Mouse (Mus musculus) induced T-regulatory cell, adult 2 months (primary cell): ENCODE data around the gene Xpo4.
A peak's percentile ranks its signal among the peaks of the same experiment; 100 is the strongest.

Source experiments
- DNase-seq: peaks from one replicate; pipeline ENCODE4 v3.0.0-alpha.2; 2012; ENCODE audit warnings: low read depth

The Xpo4 gene

DNA sequence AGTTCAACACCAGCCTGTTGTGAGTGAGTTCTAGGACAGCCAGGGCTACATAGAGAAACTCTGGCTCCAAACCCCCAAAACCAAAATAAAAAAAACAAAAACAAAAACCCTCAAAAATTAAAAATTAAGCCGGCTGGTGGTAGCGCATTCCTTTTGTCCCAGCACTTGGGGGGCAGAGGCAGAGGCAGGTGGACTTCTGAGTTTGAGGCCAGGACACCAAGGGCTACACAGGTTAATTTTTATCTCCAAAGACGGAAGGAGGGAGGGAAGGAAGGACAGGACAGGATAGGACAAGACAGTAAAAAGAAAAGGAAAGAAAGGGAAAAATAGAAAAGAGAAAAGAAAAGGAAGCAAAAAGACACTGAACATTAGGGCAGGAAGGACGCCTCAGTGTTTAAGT, 17.5 kb upstream of the Xpo4 start:
- DNase-seq = no peak

DNA sequence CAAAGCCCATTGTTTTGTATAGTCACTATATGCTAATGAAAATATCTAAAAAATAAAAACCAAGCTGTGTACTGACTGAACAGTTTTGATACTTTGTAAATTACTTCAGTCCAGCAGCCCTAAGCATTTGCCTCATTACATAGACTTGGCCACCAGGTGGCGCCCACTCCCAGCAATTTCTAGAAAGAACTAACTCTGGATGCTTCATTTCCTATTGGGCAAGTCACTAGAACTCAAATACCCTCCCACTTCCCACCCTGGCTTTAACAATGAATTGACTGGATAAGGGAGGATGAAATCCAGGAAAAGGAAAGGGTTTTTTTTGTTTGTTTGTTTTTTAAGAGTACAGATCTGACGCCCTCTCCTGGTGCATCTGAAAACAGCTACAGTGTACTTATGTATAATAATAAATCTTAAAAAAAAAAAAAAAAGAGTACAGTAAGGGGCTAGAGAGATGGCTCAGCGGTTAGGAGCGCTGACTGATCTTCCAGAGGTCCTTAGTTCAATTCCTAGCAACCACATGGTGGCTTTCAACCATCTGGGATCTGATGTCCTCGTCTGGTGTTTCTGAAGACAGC, 14.8 kb upstream of the Xpo4 start:
- DNase-seq = peak; percentile 93

DNA sequence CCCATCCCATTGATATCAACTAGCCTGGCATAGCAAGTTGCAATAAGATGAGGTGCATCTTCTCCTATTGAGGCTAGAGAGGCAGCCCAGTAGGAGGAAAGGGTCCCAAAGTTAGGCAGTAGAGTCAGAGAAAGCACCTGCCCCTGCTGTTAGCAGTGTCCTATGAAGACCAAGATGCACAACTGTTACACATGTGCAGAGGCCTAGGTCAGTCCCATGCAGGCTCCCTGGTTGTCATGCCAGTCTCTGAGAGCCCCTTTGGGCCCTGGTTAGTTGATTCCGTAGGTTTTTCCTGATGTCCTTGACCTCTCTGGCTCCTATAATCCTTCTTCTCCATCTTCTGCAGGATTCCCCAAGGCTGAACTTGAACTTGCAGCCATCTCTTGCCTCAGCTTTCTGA, 14.3 kb upstream of the Xpo4 start:
- DNase-seq = no peak

DNA sequence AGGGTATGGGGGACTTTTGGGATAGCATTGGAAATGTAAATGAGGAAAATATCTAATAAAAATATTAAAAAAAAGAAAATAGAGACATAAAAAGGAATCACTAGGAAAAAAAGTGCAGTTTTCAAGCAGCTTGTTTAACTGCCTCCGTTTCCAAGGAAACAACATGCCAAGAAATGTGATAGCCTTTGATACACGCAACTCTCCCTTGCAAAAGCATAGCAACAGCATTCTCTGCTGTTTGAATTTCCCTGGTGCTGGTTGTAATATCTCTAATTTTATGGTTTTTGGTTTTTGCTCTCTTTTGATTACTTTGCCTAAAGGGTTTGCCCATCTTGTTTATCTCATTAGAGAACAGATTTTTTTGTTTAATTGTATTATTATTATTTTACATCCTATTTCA, 10.3 kb upstream of the Xpo4 start:
- DNase-seq = no peak

DNA sequence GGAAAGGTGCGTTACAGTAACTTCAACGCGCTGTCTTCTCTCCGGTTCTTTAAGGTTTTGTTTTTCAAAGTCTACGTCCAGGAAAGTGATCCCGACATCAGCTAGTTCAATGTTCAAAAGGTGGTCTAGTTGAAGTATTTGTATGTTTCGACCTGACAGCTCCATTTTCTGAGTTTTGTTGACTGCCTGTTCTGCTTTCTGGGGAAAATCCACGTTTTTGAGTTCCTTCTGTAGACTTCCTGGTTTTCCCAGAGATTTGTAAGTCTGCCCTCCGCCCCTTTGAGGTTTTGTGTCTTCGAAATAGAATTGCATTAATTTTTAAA, 359 bp upstream of the Xpo4 start:
- no peak for DNase-seq

DNA sequence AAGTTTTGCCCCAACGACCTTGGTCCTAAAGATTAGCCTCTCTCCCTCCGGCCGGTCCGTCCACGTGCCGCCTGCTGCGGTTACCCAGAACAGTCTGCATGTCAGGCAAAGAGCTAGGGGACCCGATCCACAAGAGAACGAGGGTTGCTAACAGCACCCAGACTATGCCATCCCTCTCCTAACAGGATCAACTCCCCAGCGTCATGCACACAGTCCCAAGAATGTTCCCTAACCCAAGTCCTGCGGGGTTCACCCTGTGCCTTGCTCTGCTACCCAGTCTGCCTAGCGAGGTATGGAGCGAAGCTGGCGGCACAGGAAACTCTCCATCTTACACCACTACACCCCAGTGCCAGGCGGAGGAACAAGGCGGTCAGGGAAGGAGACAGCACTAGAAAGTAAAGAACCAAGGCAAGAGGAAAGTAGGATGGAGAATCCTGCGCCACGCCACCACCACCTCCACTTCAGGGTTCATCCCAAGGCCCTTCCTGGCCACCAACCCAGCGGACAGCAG, 864 bp downstream of the Xpo4 start:
- DNase-seq = peak; percentile 72

DNA sequence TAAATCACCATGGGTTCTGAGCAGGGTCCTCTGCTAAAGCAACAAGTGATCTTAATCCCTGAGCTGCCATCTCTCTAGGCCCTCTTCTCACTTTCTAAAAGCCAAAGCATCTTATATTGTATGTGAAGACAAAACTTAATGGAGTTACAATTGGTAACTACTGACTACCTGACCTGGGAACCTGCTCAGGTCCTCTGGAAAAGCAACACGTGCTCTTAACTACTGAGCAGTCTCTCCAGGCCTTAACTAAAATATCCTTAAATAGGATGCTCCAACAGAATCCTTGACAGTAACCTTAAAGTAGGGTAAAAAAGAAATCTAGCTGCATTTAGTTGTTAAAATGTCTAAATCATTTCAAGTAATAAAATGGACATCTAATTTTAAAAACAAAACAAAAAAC, 1.6 kb downstream of the Xpo4 start:
- DNase-seq = no peak

DNA sequence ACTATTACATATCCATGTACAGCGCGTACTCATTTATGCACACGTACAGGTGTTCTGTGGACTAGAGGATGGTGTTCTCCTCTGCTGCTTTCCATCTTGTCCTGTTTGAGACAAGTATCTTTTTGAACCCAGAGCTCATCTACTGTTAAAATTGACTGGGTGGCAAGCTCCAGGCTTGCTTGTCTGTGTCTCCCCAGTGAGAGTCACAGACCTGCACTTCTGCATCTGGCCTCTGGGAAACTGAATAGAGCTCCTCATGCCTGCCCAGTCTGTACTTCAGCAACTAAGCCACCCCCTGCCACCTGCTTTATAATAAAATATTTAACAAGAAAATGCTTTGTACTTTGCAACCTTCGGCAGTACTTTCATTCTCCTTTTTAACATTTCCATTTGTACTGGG, 6.9 kb downstream of the Xpo4 start:
- peak; percentile 69 for DNase-seq

DNA sequence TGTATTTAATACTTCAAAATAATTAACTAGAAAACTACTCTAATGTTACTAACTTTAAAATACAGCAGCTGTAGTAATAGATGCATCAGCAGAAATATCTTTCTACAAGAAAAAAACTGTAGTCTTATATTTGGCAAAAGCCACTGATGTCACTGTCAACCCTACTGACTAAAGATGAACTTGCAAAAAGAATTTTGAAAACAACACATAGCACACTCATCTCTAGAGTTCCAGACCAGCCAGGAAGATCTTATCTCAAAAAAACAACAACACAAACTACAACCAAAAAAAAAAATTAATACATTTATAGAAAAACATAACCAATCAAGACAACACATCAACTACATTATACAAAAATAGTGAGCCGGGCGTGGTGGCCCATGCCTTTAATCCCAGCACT, 7.7 kb downstream of the Xpo4 start:
- peak; percentile 79 for DNase-seq

DNA sequence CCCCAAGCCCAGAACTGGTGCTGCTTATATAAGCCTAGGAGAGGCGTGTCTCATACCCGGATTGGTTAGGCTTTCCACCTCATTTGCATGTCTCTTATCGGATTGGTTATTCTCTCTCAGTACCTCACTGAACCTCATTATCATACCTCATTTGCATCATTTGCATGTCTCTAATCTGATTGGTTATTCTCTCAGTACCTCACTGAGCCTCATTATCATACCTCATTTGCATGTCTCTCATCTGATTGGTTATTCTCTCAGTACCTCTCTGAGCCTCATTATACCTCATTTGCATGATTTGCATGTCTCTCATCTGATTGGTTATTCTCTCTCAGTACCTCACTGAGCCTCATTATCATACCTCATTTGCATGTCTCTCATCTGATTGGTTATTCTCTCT, 8.7 kb downstream of the Xpo4 start:
- peak; percentile 34 for DNase-seq

DNA sequence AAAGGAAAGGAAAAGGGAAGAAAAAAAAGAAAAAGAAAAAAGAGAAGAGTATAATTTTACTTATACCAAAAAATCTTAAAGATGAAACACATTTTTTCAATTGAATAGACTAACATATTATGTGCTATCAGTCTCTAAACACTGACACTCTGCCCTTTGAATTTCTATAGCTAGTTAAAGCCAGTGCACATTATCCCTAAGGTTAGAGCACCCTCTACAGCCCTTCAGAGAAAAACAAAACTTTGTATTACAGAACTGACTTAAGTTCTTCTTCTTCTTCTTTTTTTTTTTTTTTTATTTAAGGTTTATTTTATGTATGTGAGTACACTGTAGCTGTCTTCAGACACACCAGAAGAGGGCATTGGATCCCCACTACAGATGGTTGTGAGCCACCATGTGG, 15.7 kb downstream of the Xpo4 start:
- DNase-seq = peak; percentile 60

DNA sequence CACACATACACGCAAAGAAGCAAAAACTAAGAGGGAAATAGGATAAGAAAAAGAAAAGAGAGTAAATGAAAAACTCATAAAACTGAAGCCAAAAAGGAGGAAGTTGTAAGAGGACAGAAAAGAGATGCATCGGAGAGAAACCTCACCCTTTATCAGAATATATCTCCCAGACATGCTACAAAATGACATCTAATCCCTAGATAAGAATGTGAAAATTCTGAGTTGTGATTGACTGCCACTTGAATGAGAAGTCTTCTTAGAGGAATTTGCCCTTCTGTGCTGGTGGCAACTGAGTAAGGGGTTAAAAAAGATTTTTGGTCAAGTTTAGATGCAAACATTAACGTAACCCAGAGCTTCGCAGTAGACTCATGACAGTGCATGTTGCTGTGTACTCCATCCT, 19.1 kb downstream of the Xpo4 start:
- DNase-seq = no peak

DNA sequence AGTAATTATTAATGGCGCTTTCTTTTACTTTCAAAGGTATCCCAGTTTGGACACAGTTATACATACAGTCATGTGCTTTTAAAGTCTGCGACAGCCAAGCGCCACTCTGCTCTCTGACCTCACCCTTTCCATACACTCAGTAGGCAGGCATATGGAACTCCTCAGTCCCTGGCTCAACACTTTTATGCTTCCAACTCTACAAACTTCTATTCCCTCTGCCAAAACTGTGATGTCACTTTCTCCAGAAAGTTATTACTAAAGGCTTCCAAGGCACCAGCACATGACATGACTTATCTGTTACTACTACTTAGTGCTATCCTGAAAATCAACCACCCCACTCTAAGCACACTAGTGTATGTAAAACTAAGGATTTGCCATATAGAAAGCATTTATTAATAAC, 26.1 kb downstream of the Xpo4 start:
- DNase-seq = no peak

DNA sequence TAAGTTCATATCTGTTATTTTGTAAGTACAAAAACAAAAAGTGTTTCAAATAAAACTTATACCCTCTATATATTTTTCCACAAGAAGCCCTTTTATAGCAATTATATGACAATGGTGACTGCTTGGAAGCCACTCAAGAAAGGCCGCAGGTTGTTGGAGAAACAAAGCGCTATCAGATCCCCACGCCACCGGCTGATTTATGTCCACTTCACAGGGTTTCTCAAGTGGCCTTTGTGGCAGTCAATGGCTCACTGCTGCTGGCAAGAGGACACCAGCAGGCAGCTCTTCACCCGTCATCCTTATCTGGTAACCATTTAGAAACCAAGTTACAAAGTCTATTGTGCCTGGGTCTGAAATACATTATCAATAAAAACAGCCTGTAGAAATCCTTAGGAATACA, 31.1 kb downstream of the Xpo4 start:
- DNase-seq = no peak

DNA sequence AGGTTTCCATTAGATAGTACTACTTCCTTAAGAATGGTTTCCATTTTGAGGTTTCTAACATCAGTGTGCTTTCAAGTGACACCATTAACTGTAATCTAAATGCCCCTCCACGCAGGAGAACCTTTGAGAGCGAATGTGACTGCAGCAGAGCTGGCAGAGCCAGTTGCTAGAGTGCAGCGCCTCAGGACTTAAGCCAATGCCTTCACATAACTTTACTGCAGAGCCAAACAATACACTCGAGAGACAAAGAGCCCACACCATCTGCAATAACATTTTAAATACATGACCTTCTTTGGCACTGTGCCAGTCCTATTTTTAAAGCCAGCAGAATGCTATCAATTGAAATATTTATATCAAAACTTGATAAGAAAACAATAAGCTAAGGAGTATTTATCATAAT, 35.6 kb downstream of the Xpo4 start:
- no peak for DNase-seq

DNA sequence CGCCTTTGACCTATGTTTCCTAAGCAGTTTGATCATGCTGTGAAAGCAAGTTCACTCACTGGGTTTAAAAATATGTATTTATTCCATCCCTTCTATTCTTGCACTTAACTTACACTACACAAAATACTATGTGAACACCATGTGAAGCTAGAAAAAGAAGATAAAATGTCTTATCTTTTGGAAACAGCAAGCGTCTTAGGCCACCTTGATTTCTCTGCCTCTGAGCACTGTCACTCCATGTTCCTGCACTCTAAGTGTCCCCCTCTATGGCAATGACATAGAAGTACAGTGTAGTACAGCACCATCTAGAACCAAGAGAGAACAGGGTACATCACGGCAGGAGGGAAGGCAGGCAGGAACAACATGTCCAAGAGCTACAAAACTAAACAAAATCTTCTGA, 42.3 kb downstream of the Xpo4 start:
- DNase-seq = no peak

DNA sequence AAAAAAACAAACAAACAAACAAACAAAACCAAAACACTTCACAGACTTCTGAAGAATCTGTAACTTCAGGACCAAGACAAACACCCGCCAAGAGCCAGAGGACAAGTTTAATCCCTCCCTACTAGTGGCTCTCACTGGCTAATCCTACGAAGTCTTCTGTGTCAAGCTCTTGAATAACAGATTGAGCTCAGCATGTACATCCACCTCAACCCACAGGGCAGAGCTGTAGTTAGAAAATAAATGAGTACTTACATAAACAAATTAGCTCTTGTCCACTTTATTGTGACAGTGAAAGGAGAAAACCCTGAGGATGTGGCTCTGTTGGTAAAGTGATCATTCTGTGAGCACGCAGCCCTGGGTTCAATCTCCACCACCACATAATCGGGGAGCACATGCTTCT, 43.5 kb downstream of the Xpo4 start:
- no peak for DNase-seq

DNA sequence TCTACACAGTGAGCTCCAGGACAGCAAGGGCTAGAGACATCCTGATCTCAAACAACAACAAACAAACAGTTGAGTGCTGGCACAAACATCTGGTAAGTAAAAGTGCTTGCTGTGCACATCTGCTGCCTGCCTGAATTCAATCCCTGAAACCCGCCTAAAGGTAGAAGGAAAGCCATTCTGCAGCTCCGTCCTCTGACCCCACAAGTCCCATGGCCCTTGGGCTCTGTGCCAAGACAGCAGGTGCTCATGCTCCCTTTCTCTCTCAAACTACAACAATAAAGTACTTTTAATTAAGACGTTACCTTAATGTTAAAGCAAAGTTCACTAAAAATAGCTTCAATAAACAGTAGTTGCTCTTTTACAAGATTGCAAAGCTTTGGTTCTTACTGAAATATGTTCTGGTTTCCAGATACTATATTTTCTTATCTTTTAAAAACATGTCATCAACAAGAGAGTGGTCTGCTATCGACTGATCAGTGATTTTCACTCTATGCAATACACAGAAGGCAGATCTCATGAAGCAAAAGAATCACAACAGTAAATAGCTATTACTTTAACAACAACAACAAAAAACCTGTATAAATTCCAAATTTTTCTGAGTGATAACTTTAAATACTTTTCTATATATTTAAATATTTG, 44.5 kb downstream of the Xpo4 start:
- no peak for DNase-seq

DNA sequence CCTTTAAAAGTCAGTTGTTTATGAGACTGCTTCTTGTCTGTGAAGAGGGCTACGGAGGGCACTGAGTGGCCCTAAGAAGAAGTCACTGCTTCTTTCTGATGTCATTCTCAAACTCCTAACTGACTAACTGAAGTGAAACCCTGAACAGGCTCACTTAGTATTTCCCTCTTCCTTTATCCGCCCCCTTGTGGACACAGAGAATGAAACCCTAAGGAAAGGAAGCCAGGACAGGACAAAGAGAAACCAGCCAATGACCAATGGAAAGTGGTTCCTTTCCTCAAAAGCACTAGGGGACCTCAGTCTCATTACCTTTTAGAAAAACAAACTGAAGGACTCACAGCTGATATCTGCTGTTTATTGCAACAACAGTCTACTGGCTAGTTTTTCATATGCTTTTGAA, 45.7 kb downstream of the Xpo4 start:
- peak; percentile 77 for DNase-seq

DNA sequence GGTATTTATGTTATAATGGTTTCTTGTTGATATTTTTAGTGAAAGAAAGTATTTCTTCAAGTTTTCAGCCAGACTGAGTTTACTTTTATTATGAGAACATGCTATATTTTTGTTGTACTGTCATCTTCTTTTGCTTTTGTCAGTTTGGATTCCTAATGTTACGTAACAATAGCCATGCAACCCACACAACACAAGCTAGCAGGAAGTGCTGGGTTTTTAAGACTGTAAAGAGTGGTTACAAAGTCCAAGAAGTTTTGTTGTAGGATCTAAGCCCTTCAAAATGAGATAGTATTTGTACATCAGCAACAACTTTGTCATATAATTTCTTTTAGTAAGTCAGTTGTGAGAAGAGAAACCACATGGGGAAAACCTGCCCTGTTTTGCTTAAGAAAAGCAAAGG, 47.6 kb downstream of the Xpo4 start:
- peak; percentile 34 for DNase-seq

DNA sequence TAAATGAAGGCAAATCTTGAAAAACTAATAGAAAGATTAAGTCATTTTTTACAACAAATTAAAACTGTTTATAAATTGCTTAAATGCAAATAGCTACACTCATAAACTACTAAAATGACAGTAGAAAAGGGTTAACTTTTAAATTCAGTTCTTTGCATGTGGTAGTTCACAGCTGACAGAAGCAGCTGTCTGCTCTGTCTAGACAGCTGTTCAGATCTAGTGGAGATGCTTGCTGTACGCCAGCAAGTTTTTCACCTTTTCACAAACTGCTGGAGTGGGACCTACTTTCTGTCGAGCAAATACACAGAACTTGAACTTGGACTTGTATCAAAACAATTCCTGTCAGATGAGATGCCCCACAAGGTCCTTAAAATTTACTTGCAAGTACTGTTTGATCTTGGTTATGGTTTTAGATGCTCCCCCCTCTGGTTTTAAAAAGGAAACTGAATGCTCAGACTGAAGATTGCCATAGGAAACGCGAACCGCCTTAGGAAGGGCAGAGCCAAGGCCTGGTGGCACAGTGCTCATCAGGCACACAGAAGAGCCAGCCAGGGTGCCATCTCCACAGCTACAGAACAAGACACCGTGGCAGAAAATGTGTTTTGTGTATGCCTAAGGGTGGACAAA, 48.8 kb downstream of the Xpo4 start:
- DNase-seq = peak; percentile 48

DNA sequence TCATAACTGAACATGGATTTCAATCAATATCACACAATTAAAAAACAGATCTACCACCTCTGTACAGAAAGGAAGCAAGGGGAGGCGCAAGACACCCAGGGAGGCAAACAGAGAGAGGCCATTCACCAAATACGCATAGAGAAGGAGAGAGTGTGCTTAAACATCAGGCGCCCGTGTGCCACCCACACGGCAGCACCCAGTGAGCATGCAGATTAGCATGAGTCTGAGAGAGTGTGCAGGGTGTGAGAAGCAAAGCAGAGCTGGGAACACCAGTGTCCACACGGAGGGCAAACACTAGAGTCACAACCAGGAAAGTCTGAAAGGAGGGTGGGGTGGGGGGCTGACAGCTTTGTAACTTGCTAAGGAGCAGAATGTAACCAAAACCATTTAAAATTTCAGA, 49.4 kb downstream of the Xpo4 start:
- peak; percentile 12 for DNase-seq

DNA sequence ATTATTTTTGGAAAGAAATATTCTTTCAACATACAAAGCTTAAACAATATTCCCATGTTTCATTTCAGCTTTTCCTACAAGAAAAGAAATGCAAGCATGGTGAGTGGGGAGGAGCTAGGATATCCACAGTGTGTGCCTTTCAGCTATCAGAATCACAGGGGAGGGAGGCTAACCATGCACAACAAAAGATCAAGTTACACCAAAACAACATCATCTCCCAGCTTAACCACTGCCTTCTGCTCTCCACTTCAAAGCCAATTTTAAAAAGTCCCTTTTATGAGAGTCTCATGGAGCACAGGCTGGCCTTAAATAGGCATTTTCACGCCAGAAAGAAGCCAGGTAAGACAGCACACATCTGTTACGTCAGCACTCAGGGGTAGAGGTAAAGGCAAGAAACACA, 54.2 kb downstream of the Xpo4 start:
- DNase-seq = peak; percentile 16

DNA sequence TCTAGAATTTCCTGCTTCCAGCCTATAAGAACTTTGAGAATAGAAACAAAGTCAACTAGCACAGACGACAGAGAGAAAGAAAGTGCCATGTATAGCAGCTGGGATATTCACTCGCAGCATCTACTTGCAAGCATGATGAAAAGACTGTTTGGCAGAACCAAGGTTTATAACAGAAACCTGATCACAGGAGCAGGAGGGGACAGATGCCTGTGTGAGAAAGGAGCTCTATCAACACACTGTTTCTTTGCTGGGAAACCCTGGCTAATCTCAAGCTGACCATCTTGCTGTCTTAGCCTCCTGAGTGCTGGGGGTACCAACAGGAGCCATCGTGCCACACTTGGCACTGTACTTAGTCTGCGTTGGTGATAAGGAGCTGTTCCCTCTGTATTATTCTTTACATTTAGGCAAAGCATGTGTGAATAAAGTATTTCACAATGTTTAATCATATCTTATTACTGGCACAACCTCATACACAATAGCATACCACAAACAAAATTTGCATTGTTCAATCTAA, 55.4 kb downstream of the Xpo4 start:
- no peak for DNase-seq
